Mouse (Mus musculus) kidney, adult 2 months (tissue): Measurements from ENCODE around the gene Klf8.

Experiments used
- CTCF ChIP-seq: fragments of 200-500 bp; conservative IDR thresholded peaks from 2 replicates; pipeline ENCODE4 v1.5.1; 2011; ENCODE audit warnings: low read depth, mild to moderate bottlenecking, control low read depth, low read length, moderate library complexity, mixed read lengths; ENCODE audit not compliant: insufficient read depth, insufficient read length
- POLR2A ChIP-seq: fragments of 200-500 bp; IDR thresholded peaks from one replicate; pipeline ENCODE4 v1.6.1; 2011; ENCODE audit warnings: low read depth, low read length, control low read depth

GRCm38 (mm10) chrX:153375105-153375504 is 137.8 kb downstream of the Klf8 start:
- no peak for TF ChIP-seq POLR2A
- TF ChIP-seq CTCF = no peak
